Mouse (Mus musculus): ENCODE data around the gene Rap2a.

- 0 out of 2 replicates have a peak, but pooled peaks have one; percentile 17 for TF ChIP-seq CTCF (IDR thresholded peaks at IDR 0.05)
- TF ChIP-seq EP300 (IDR thresholded peaks at IDR 0.05): peak; percentile 90
Measured at GRCm38 (mm10) chr14:120477288-120477981, 809 bp upstream of the Rap2a start.
